Mouse (Mus musculus): ENCODE results near the gene Slc34a3. TPM values are rescaled to one million over a fixed set of nuclear protein-coding genes. Genes with fewer than 3 reads are reported as not detected.

The Slc34a3 gene
- polyA plus RNA-seq, 1 experiment: not detected

GRCm38 (mm10) chr2:25200631-25201030, 33.5 kb downstream of the Slc34a3 start:
- TF ChIP-seq POLR2A (IDR thresholded peaks at IDR 0.05; ENCODE audit: borderline replicate concordance, extremely low read depth, insufficient read depth, insufficient read length, poor library complexity, severe bottlenecking) (no peak), CTCF (IDR thresholded peaks at IDR 0.05; ENCODE audit: borderline replicate concordance, extremely low read depth, insufficient read depth, insufficient read length) (no peak)
- DNase-seq (ENCODE audit: low read depth): no peak

- no peak for DNase-seq (ENCODE audit: low read depth)
- TF ChIP-seq POLR2A (IDR thresholded peaks at IDR 0.05; ENCODE audit: borderline replicate concordance, extremely low read depth, insufficient read depth, insufficient read length, poor library complexity, severe bottlenecking) (no peak), CTCF (IDR thresholded peaks at IDR 0.05; ENCODE audit: borderline replicate concordance, extremely low read depth, insufficient read depth, insufficient read length) (no peak)
Observed at GRCm38 (mm10) chr2:25197946-25198345, 36.2 kb downstream of the Slc34a3 start.

- no peak for DNase-seq (ENCODE audit: low read depth)
- TF ChIP-seq POLR2A (IDR thresholded peaks at IDR 0.05; ENCODE audit: borderline replicate concordance, extremely low read depth, insufficient read depth, insufficient read length, poor library complexity, severe bottlenecking) (no peak), CTCF (IDR thresholded peaks at IDR 0.05; ENCODE audit: borderline replicate concordance, extremely low read depth, insufficient read depth, insufficient read length) (no peak)
Observed at GRCm38 (mm10) chr2:25197191-25197590, 37.0 kb downstream of the Slc34a3 start.

GRCm38 (mm10) chr2:25196172-25196954, 37.8 kb downstream of the Slc34a3 start, which contains the start of gene Tor4a:
Tor4a (minus strand) TSS chr2:25196886.
- DNase-seq (ENCODE audit: low read depth): peak; percentile 13
- no peak for TF ChIP-seq POLR2A (IDR thresholded peaks at IDR 0.05; ENCODE audit: borderline replicate concordance, extremely low read depth, insufficient read depth, insufficient read length, poor library complexity, severe bottlenecking)
- TF ChIP-seq CTCF (IDR thresholded peaks at IDR 0.05; ENCODE audit: borderline replicate concordance, extremely low read depth, insufficient read depth, insufficient read length): no peak

GRCm38 (mm10) chr2:25195211-25196156, 38.7 kb downstream of the Slc34a3 start:
- DNase-seq (ENCODE audit: low read depth): no peak
- no peak for TF ChIP-seq CTCF (IDR thresholded peaks at IDR 0.05; ENCODE audit: borderline replicate concordance, extremely low read depth, insufficient read depth, insufficient read length)
- TF ChIP-seq POLR2A (IDR thresholded peaks at IDR 0.05; ENCODE audit: borderline replicate concordance, extremely low read depth, insufficient read depth, insufficient read length, poor library complexity, severe bottlenecking): no peak

- DNase-seq (ENCODE audit: low read depth): no peak
- no peak for TF ChIP-seq CTCF (IDR thresholded peaks at IDR 0.05; ENCODE audit: borderline replicate concordance, extremely low read depth, insufficient read depth, insufficient read length)
- no peak for TF ChIP-seq POLR2A (IDR thresholded peaks at IDR 0.05; ENCODE audit: borderline replicate concordance, extremely low read depth, insufficient read depth, insufficient read length, poor library complexity, severe bottlenecking)
Observed at GRCm38 (mm10) chr2:25194486-25195171, 39.5 kb downstream of the Slc34a3 start.

- DNase-seq (ENCODE audit: low read depth): no peak
- no peak for TF ChIP-seq CTCF (IDR thresholded peaks at IDR 0.05; ENCODE audit: borderline replicate concordance, extremely low read depth, insufficient read depth, insufficient read length)
- TF ChIP-seq POLR2A (IDR thresholded peaks at IDR 0.05; ENCODE audit: borderline replicate concordance, extremely low read depth, insufficient read depth, insufficient read length, poor library complexity, severe bottlenecking): no peak
Observed at GRCm38 (mm10) chr2:25194006-25194405, 40.2 kb downstream of the Slc34a3 start.

GRCm38 (mm10) chr2:25193330-25193770, 40.8 kb downstream of the Slc34a3 start:
- TF ChIP-seq POLR2A (IDR thresholded peaks at IDR 0.05; ENCODE audit: borderline replicate concordance, extremely low read depth, insufficient read depth, insufficient read length, poor library complexity, severe bottlenecking) (no peak), CTCF (IDR thresholded peaks at IDR 0.05; ENCODE audit: borderline replicate concordance, extremely low read depth, insufficient read depth, insufficient read length) (peak; percentile 94)
- peak; percentile 90 for DNase-seq (ENCODE audit: low read depth)

GRCm38 (mm10) chr2:25187841-25188240, 46.3 kb downstream of the Slc34a3 start:
- TF ChIP-seq POLR2A (IDR thresholded peaks at IDR 0.05; ENCODE audit: borderline replicate concordance, extremely low read depth, insufficient read depth, insufficient read length, poor library complexity, severe bottlenecking): no peak
- TF ChIP-seq CTCF (IDR thresholded peaks at IDR 0.05; ENCODE audit: borderline replicate concordance, extremely low read depth, insufficient read depth, insufficient read length): no peak
- no peak for DNase-seq (ENCODE audit: low read depth)

GRCm38 (mm10) chr2:25186575-25186930, 47.6 kb downstream of the Slc34a3 start:
- DNase-seq (ENCODE audit: low read depth): no peak
- no peak for TF ChIP-seq CTCF (IDR thresholded peaks at IDR 0.05; ENCODE audit: borderline replicate concordance, extremely low read depth, insufficient read depth, insufficient read length)
- TF ChIP-seq POLR2A (IDR thresholded peaks at IDR 0.05; ENCODE audit: borderline replicate concordance, extremely low read depth, insufficient read depth, insufficient read length, poor library complexity, severe bottlenecking): no peak
